ENCODE assay signal across 22 mouse cellular contexts in genomic region chr2:35834198-35834913, GRCm38 (mm10).
DNase-seq lines count a peak whose midpoint lies in the region; ATAC-seq and TF ChIP-seq lines count a peak whose summit lies in the region.
"Had no signal": no experiment of that assay in that cellular context is flagged by ENCODE, and none has a peak within 500 bp of the region (broad histone marks: within the 10 kb centered on the region; RNA-seq: fewer than 3 reads in every experiment).

No protein-coding gene starts in this region.

- 65% methylated on average over 10 of the region's 10 CpGs for WGBS in forebrain, embryonic 15.5 days
- 96% methylated on average over 10 of the region's 10 CpGs for WGBS in forebrain, embryonic 11.5 days

- TF ChIP-seq POLR2A in MEL (IDR thresholded peaks at IDR 0.05; ENCODE audit: control insufficient read depth in 1 of 2, insufficient read depth in 1 of 2, low read depth in 1 of 2, low read length in 2 of 2, poor library complexity in 1 of 2): no peak
- TF ChIP-seq POLR2A in brain, embryonic 14.5 days (IDR thresholded peaks at IDR 0.05; ENCODE audit: borderline replicate concordance, extremely low read depth, insufficient read depth, insufficient read length, poor library complexity, severe bottlenecking): no peak

- no peak for DNase-seq in forebrain, embryonic 11.5 days (ENCODE audit: low spot score)
- DNase-seq in MEL (ENCODE audit: low read depth, low spot score): no peak
- peak; percentile 90 for DNase-seq in brain, embryonic 14.5 days (ENCODE audit: low read depth)
- no peak for DNase-seq in thymus, postnatal 36 days
- no peak for DNase-seq in layer of hippocampus, postnatal 25 days (ENCODE audit: extremely low spot score in 1 of 2, low spot score in 1 of 2)
- DNase-seq: adrenal gland, adult 8-10 months; adrenal gland, postnatal 25 days; cerebellum, adult 18-20 months; cerebellum, adult 9-10 months; cerebellum, postnatal 14 days; gastrocnemius, postnatal 25 days; heart, adult 18-20 months; heart, postnatal 10 days; heart, postnatal 36 days had no signal

- H3K4me2 ChIP-seq in forebrain, embryonic 15.5 days (replicated peaks): no peak overlapping the region
- no peak overlapping the region for H3K4me2 ChIP-seq in forebrain, embryonic 11.5 days (ENCODE audit: low read depth, low read length, severe bottlenecking)
- H3K4me2 ChIP-seq: heart, embryonic 12.5 days; heart, embryonic 15.5 days; hindbrain, embryonic 13.5 days; intestine, embryonic 15.5 days had no signal

- H3K4me1 ChIP-seq in forebrain, embryonic 15.5 days: peaks cover 13% of the 10 kb centered on the region
- H3K4me1 ChIP-seq in forebrain, embryonic 11.5 days (replicated peaks; ENCODE audit: control insufficient read depth, insufficient read depth, low read length): no peaks in the 10 kb centered on the region
- peaks cover 25 to 42% of the 10 kb centered on the region in 2 experiments for H3K4me1 ChIP-seq in MEL (ENCODE audit: control insufficient read depth in 1 of 2, insufficient read depth in 2 of 2, low read length in 2 of 2)

- H3K9ac ChIP-seq in forebrain, embryonic 15.5 days (replicated peaks): no peak overlapping the region
- no peak overlapping the region for H3K9ac ChIP-seq in forebrain, embryonic 11.5 days (ENCODE audit: low read length)
- no peak overlapping the region for H3K9ac ChIP-seq in MEL (ENCODE audit: control insufficient read depth, low read depth, low read length, poor library complexity, severe bottlenecking)
- H3K9ac ChIP-seq: heart, embryonic 12.5 days; heart, embryonic 15.5 days; hindbrain, embryonic 13.5 days; intestine, embryonic 15.5 days had no signal

- no peak for TF ChIP-seq EP300 in MEL (IDR thresholded peaks at IDR 0.05; ENCODE audit: low read depth in 1 of 2, low read length in 2 of 2)

- H3K79me2 ChIP-seq in MEL (ENCODE audit: control insufficient read depth, insufficient read depth, low read length, poor library complexity): no peaks in the 10 kb centered on the region; the same call in 1 of the 2 replicates

- peak; percentile 91 for ATAC-seq in forebrain, embryonic 15.5 days (replicated peaks)
- ATAC-seq in forebrain, embryonic 11.5 days (replicated peaks; ENCODE audit: low FRiP score): no peak
- ATAC-seq: activated CD4-positive, CD25-positive, alpha-beta regulatory T cell, adult 4 months; CD4-positive, CD25-positive, alpha-beta regulatory T cell, adult 4 months; intestine, embryonic 15.5 days had no signal

- no peaks in the 10 kb centered on the region for H3K36me3 ChIP-seq in forebrain, embryonic 15.5 days
- H3K36me3 ChIP-seq in forebrain, embryonic 11.5 days (ENCODE audit: control insufficient read depth, insufficient read depth, low read length): no peaks in the 10 kb centered on the region
- peaks cover 0 to 38% of the 10 kb centered on the region in 2 experiments; a peak in 2 of 4 replicates for H3K36me3 ChIP-seq in MEL (ENCODE audit: control insufficient read depth in 1 of 2, insufficient read depth in 2 of 2, low read length in 2 of 2)
- H3K36me3 ChIP-seq: heart, embryonic 12.5 days; heart, embryonic 15.5 days; hindbrain, embryonic 10.5 days; hindbrain, embryonic 13.5 days; intestine, embryonic 15.5 days had no signal

- no peak overlapping the region for H3K4me3 ChIP-seq in forebrain, embryonic 15.5 days
- H3K4me3 ChIP-seq in forebrain, embryonic 11.5 days (ENCODE audit: low read depth, low read length): no peak overlapping the region
- H3K4me3 ChIP-seq in MEL (ENCODE audit: control insufficient read depth in 1 of 2, insufficient read depth in 1 of 2, low read depth in 2 of 2, low read length in 2 of 2): no peak overlapping the region
- H3K4me3 ChIP-seq: heart, embryonic 12.5 days; heart, embryonic 15.5 days; hindbrain, embryonic 10.5 days; hindbrain, embryonic 13.5 days; intestine, embryonic 15.5 days had no signal

- no peak for TF ChIP-seq CTCF in MEL (IDR thresholded peaks at IDR 0.05 in 2 of 3, conservative IDR thresholded peaks at IDR 0.05 in 1 of 3; ENCODE audit: control insufficient read depth in 1 of 3, insufficient read depth in 1 of 3, low read depth in 2 of 3, low read length in 3 of 3, poor library complexity in 1 of 3, severe bottlenecking in 1 of 3)
- no peak for TF ChIP-seq CTCF in brain, embryonic 14.5 days (IDR thresholded peaks at IDR 0.05; ENCODE audit: borderline replicate concordance, extremely low read depth, insufficient read depth, insufficient read length)

- no peak for TF ChIP-seq RAD21 in MEL (IDR thresholded peaks at IDR 0.05; ENCODE audit: low read depth, low read length)

- no peaks in the 10 kb centered on the region for H3K27me3 ChIP-seq in forebrain, embryonic 15.5 days
- no peaks in the 10 kb centered on the region for H3K27me3 ChIP-seq in forebrain, embryonic 11.5 days (ENCODE audit: control insufficient read depth, insufficient read depth, low read length)
- H3K27me3 ChIP-seq in MEL (ENCODE audit: control insufficient read depth in 1 of 2, insufficient read depth in 2 of 2, low read length in 2 of 2): no peaks in the 10 kb centered on the region
- H3K27me3 ChIP-seq: heart, embryonic 12.5 days; heart, embryonic 15.5 days; hindbrain, embryonic 13.5 days; intestine, embryonic 15.5 days had no signal

- H3K27ac ChIP-seq in forebrain, embryonic 15.5 days (replicated peaks): peak overlapping the region; percentile 73
- no peak overlapping the region for H3K27ac ChIP-seq in forebrain, embryonic 11.5 days (ENCODE audit: low read depth, low read length)
- H3K27ac ChIP-seq in MEL (ENCODE audit: control insufficient read depth, low read depth, low read length): peak overlapping the region; percentile 100
- H3K27ac ChIP-seq: heart, embryonic 15.5 days; hindbrain, embryonic 10.5 days; hindbrain, embryonic 13.5 days; intestine, embryonic 15.5 days had no signal

- H3K9me3 ChIP-seq in forebrain, embryonic 15.5 days: no peaks in the 10 kb centered on the region
- peaks cover 9% of the 10 kb centered on the region; the same call in 1 of the 2 replicates for H3K9me3 ChIP-seq in forebrain, embryonic 11.5 days (ENCODE audit: control insufficient read depth, low read length)
- H3K9me3 ChIP-seq in MEL (replicated peaks; ENCODE audit: insufficient read depth, low read length): no peaks in the 10 kb centered on the region
- H3K9me3 ChIP-seq: intestine, embryonic 15.5 days had no signal

TF ChIP-seq in MEL, 35 proteins besides CTCF, POLR2A, EP300 and RAD21:
- TF ChIP-seq ETS1 (IDR thresholded peaks at IDR 0.05; ENCODE audit: low read depth, low read length): 0 out of 2 replicates have a peak, but pooled peaks have one; percentile 22
- TF ChIP-seq NRF1 (IDR thresholded peaks at IDR 0.05; ENCODE audit: insufficient read depth, low read depth, low read length, poor library complexity, severe bottlenecking): no peak
- no peak for TF ChIP-seq JUND (IDR thresholded peaks at IDR 0.05; ENCODE audit: low read depth, low read length)
- TF ChIP-seq KAT2A (conservative IDR thresholded peaks at IDR 0.05; ENCODE audit: low read depth, low read length): no peak
- TF ChIP-seq MAFK (IDR thresholded peaks at IDR 0.05; ENCODE audit: borderline replicate concordance, low read depth, low read length): no peak
- TF ChIP-seq TCF12 (IDR thresholded peaks at IDR 0.05; ENCODE audit: low read depth, low read length): no peak
